Mouse (Mus musculus) lung, embryonic 14.5 days (tissue): ENCODE data around the gene Fam117b. TPM values are rescaled to one million over a fixed set of nuclear protein-coding genes. Genes with fewer than 3 reads are reported as not detected.
A peak's percentile ranks its signal among the peaks of the same experiment; 100 is the strongest.

Experiments used
- ATAC-seq: fragments of 200-750 bp; cut with Nextera tagmentation; 2 replicates; pipeline ENCODE4 v1.8.0; 2017; ENCODE audit warnings: mild to moderate bottlenecking, moderate TSS enrichment, moderate library complexity; ENCODE audit not compliant: insufficient read depth
- DNase-seq: peaks from one replicate; pipeline ENCODE4 v3.0.0-alpha.2; 2015
- H3K27ac ChIP-seq: fragments of 300-500 bp; sonication (generic); 2 replicates; pipeline ENCODE4 v1.5.1; 2014; ENCODE audit warnings: low read depth, mild to moderate bottlenecking, moderate library complexity
- H3K27me3 ChIP-seq: fragments of 300-500 bp; sonication (generic); 2 replicates; pipeline ENCODE4 v1.6.1; 2014; ENCODE audit warnings: low read length, control low read depth; ENCODE audit not compliant: insufficient read depth
- H3K36me3 ChIP-seq: fragments of 300-500 bp; sonication (generic); 2 replicates; pipeline ENCODE4 v1.6.1; 2014; ENCODE audit warnings: control low read depth; ENCODE audit not compliant: insufficient read depth
- H3K4me1 ChIP-seq: fragments of 300-500 bp; sonication (generic); 2 replicates; pipeline ENCODE4 v1.6.1; 2014; ENCODE audit warnings: antibody characterized with exemption, control low read depth; ENCODE audit not compliant: insufficient read depth
- H3K4me2 ChIP-seq: fragments of 300-500 bp; sonication (generic); 2 replicates; pipeline ENCODE4 v1.6.1; 2014; ENCODE audit warnings: mild to moderate bottlenecking
- H3K4me3 ChIP-seq: fragments of 300-500 bp; sonication (generic); 2 replicates; pipeline ENCODE4 v1.5.1; 2014; ENCODE audit warnings: low read depth, low read length
- H3K9ac ChIP-seq: fragments of 300-500 bp; sonication (generic); 2 replicates; pipeline ENCODE4 v1.6.1; 2014
- H3K9me3 ChIP-seq: fragments of 300-500 bp; sonication (generic); 2 replicates; pipeline ENCODE4 v1.6.1; 2016; ENCODE audit warnings: low read depth, low read length, control low read depth
- CTCF ChIP-seq: IDR thresholded peaks from 2 replicates; pipeline ENCODE4 v1.5.1; 2016; ENCODE audit warnings: antibody characterized with exemption, low read depth
- WGBS: fragments of 180-500 bp; shearing (Covaris S2); extraction: QIAGEN DNeasy Blood & Tissue Kit; methylation state at CpG from one replicate; pipeline ENCODE4 v1.1.7; 2014; 5-methylcytosine and 5-hydroxymethylcytosine counted together
- polyA plus RNA-seq: library from polyadenylated mRNA; unstranded; fragments of >200 nt; fragmentation: Nextera tagmentation; extraction: Ambion mirVana; gene quantifications from 2 replicates; pipeline ENCODE4 v1.2.1, GENCODE M21; 2014

The Fam117b gene
- polyA plus RNA-seq, 1 experiment from 2014 or later, result 18.7 TPM

DNA sequence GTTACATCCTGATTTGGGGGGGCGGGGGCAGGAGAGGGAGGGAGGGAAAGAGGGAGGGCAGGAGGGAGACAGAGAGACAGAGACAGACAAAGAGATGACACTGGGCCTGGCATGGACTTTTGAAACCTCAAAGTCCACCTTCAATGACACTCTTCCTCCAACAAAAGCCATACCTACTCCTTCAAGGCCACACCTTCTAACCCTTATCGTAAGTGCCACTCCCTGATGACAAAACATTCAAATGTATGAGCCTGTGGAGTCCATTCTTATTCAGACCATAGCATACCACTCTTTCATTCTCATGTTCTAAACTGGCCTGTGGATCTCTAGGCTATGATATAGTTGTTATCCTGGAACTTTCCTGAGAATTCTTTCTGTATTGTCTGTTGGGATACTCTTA lies 11.6 kb downstream of the Fam117b start:
- ATAC-seq (no peak), DNase-seq (no peak)
- no peak for TF ChIP-seq CTCF
- Histone ChIP-seq H3K9me3 (no peaks in the 10 kb centered on the region), H3K4me1 (no peaks in the 10 kb centered on the region), H3K4me3 (no peak overlapping the region), H3K27ac (no peak overlapping the region), H3K4me2 (no peak overlapping the region), H3K9ac (no peak overlapping the region), H3K27me3 (no peaks in the 10 kb centered on the region), H3K36me3 (no peaks in the 10 kb centered on the region)
- 93% methylated on average over 2 of the region's 2 CpGs for WGBS

DNA sequence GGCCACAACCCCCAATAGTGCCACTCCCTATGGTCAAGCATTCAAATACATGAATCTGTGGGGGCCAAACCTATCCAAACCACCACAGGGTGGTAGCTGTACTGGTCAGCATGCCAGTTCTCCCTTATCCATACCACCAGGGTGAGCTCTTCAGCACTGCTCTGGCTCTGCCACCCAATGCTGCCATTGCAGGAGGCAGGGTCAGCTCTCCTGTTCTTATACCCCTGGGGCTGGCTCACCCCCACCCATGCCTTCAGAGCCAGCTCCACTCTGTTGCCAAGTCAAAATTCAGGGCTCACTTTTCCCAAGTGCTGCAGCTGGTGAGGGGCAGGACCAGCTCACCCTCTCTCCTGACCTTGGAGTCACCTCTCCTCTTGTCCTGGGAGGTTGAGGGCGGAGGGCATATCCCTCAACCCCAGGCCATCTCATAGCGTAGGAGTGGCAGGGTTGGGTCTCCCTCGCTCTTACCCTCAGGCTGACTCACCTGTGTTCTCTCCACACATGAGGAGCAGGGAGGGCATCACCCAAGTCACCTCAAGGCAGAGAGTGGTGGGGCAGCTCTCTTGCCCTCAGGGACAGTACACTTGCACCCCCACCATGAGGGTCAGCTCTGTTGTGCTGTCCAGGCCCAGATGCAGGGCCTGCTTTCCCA lies 13.3 kb downstream of the Fam117b start:
- Histone ChIP-seq H3K27me3 (no peaks in the 10 kb centered on the region), H3K4me1 (no peaks in the 10 kb centered on the region), H3K4me3 (no peak overlapping the region), H3K36me3 (no peaks in the 10 kb centered on the region), H3K27ac (no peak overlapping the region), H3K4me2 (no peak overlapping the region), H3K9me3 (no peaks in the 10 kb centered on the region), H3K9ac (no peak overlapping the region)
- no peak for TF ChIP-seq CTCF
- WGBS, result 96% methylated on average over 3 of the region's 3 CpGs
- peak; percentile 35; the same call in 1 of the 2 replicates for ATAC-seq
- DNase-seq, result no peak

DNA sequence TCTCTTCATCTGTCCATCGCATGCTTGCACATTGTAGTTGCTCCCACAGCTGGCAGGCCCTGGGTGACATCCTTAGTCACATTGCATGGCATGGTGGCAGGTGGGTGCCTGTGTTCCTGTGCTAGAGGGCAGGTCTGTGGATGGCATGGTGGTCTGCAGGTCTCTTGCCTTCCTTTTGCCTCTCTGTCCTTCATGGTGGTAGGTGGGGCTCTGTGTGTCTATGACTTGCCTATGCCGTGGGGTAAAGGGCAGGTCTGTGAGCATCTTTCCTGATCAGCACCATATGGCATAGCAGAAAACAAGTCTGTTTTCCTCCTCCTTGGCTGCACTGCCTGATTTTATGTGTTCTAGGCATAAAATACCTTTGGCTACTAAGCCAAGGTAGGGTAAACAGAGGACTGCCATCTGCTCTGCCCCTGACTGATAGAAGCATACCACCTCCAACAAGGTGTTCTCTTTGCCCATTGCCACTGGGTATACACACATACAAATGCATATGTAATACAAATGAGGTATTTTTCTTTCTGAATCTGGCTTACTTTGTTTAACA lies 14.4 kb downstream of the Fam117b start:
- Histone ChIP-seq H3K9ac (no peak overlapping the region), H3K4me1 (no peaks in the 10 kb centered on the region), H3K4me2 (no peak overlapping the region), H3K36me3 (no peaks in the 10 kb centered on the region), H3K27me3 (no peaks in the 10 kb centered on the region), H3K9me3 (no peaks in the 10 kb centered on the region), H3K4me3 (no peak overlapping the region), H3K27ac (no peak overlapping the region)
- WGBS, result 86% methylated on average over 2 of the region's 2 CpGs
- no peak for DNase-seq
- TF ChIP-seq CTCF, result no peak
- ATAC-seq, result no peak

DNA sequence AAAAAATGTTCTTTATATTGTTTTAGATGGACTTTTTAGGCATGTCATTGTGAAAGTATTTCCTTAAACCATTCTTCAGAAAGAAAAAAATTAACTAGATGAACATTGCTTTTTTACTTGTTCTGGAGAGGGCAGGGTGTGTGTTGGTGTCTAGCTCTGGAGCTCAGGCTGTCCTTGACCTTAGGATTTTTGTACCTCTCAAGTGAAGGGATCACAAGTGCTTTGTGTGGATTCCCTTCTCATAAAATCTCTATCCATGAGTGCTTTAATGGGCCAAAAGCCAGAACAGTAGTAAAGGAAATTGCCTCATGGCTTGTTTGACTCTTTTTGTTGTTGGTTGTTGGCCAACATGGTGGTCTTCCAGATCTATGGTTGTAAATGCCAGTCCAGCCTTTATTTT lies 18.1 kb downstream of the Fam117b start:
- TF ChIP-seq CTCF, result no peak
- no peaks in the 10 kb centered on the region for H3K9me3 ChIP-seq
- DNase-seq (no peak), ATAC-seq (no peak)
- no peak overlapping the region for H3K4me2 ChIP-seq
- H3K27ac ChIP-seq, result no peak overlapping the region
- no peaks in the 10 kb centered on the region for H3K27me3 ChIP-seq
- H3K4me1 ChIP-seq, result no peaks in the 10 kb centered on the region
- H3K4me3 ChIP-seq, result no peak overlapping the region
- H3K9ac ChIP-seq, result no peak overlapping the region
- no peaks in the 10 kb centered on the region for H3K36me3 ChIP-seq

DNA sequence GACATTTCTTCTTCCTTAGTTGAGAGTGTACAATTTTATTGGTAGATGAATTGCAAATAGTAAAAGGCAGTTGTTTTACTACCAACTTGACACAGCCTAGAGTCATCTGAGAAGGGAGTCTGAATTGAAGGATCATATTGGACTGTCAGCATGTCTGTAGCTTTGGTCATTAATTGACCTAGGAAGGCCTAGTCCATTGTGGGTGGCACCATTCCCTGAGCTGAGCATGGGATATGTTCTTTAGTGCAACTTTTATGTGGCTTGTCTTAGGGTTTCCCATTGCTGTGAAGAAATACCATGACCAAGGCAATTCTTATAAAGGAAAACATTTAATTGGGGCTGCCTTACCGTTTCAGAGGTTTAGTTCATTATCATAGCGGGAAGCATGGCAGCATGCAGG lies 20.2 kb downstream of the Fam117b start:
- H3K36me3 ChIP-seq, result no peaks in the 10 kb centered on the region
- ATAC-seq (no peak), DNase-seq (no peak)
- no peak for TF ChIP-seq CTCF
- H3K27me3 ChIP-seq, result no peaks in the 10 kb centered on the region
- H3K4me2 ChIP-seq, result no peak overlapping the region
- WGBS, result 97% methylated on average over 2 of the region's 2 CpGs
- H3K4me3 ChIP-seq, result no peak overlapping the region
- H3K4me1 ChIP-seq, result no peaks in the 10 kb centered on the region
- H3K9me3 ChIP-seq, result no peaks in the 10 kb centered on the region
- H3K9ac ChIP-seq, result no peak overlapping the region
- no peak overlapping the region for H3K27ac ChIP-seq

DNA sequence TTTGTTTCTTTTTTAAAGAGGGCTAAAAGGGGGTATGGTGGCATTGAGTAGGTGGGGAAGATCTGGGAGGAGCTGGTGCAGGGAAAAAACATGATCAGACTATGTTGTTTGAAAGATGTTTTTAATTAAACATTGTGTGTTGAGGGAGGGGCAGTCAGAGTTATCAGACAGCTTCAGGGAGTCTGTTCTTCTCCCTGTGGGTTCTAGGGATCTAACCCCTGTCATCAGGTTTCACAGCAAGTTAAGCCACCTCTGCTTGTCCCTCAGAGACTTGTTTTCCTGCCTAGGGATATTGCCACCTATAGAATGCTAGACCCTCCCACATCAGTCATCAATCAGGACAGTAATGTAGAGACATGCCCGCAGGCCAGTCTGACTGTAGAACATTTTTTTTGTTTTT lies 28.3 kb downstream of the Fam117b start:
- WGBS, result 82% methylated on average over 1 of the region's 1 CpGs

DNA sequence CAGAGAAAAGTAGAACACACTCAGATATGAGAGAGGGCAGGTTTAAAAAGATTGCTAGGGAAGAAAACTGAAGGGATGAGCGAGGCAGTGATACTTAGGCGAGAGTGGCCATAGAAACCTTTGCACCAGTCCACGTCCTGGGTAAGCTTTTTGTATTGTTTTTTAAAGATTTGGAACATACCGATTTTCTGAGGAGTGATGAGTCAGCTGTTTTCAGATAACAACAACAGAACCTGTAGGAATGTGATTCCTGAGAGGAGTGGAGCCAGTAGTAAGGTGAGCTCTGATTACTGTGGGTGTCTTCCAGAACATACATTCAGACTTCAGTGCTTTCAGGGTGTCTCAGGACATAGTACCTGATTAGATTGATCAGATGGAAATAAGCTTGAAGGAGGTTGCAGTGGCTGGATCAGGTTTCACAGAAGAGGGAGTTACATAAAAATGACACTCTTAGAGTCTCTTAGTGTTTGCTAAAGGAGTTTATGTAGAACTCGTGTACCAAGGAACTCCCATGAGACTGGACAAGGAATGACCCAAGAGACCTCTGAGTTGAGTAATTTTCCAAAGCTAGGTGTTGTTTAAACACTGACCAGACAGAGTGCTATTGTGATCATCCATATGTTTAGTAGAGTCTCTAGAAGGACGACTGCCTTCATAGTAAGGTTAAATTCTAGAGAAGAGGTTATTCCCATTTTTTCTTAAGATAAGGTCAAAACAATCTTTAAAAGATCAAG lies 29.4 kb downstream of the Fam117b start:
- Histone ChIP-seq H3K36me3 (no peaks in the 10 kb centered on the region), H3K4me1 (peaks cover 14% of the 10 kb centered on the region), H3K4me3 (no peak overlapping the region), H3K4me2 (no peak overlapping the region), H3K9ac (no peak overlapping the region), H3K9me3 (no peaks in the 10 kb centered on the region), H3K27ac (0 out of 2 replicates have a peak overlapping the region, but pooled peaks have one; percentile 27), H3K27me3 (no peaks in the 10 kb centered on the region)
- TF ChIP-seq CTCF, result no peak
- WGBS, result 50% methylated on average over 6 of the region's 6 CpGs
- peak; percentile 61 for DNase-seq
- ATAC-seq, result 0 out of 2 replicates have a peak, but pooled peaks have one; percentile 28

More for the DNA sequence above, 28.3 kb downstream of the Fam117b start:
- H3K36me3 ChIP-seq, result no peaks in the 10 kb centered on the region
- no peak overlapping the region for H3K4me2 ChIP-seq
- peaks cover 14% of the 10 kb centered on the region for H3K4me1 ChIP-seq
- no peak overlapping the region for H3K4me3 ChIP-seq
- no peaks in the 10 kb centered on the region for H3K27me3 ChIP-seq
- H3K9me3 ChIP-seq, result no peaks in the 10 kb centered on the region
- H3K27ac ChIP-seq, result no peak overlapping the region
- no peak overlapping the region for H3K9ac ChIP-seq
- ATAC-seq, result no peak
- no peak for TF ChIP-seq CTCF
- DNase-seq, result no peak
